8 mouse cellular contexts compared by ENCODE assay signal in genomic region chr19:60580582-60581339, GRCm38 (mm10). TPM values are rescaled to one million over a fixed set of nuclear protein-coding genes. Genes with fewer than 3 reads are reported as not detected.
DNase-seq lines count a peak whose midpoint lies in the region; ATAC-seq lines count a peak whose summit lies in the region.

Cacul1 (minus strand) TSS chr19:60581025.

- peak; percentile 93 for DNase-seq in c-Kit-negative CD71-positive TER-119-positive erythroid progenitor cells, embryonic 14.5 days (ENCODE audit: low read depth, low spot score)
- DNase-seq in fibroblast of lung, adult 2 months (ENCODE audit: low read depth): peak; percentile 97
- DNase-seq in kidney, postnatal 14 days: peak; percentile 98
- DNase-seq in liver, embryonic 13.5 days: peak; percentile 95
- peak; percentile 96 for DNase-seq in neural tube, embryonic 10.5 days (ENCODE audit: extremely low spot score, low spot score)

- peak within 1 kb of the TSS; percentile 89 to 90 for H3K27ac ChIP-seq in heart, embryonic 14.5 days (replicated peaks in 1 of 2; ENCODE audit: control insufficient read depth in 1 of 2, insufficient read depth in 1 of 2, low read depth in 2 of 2, low read length in 2 of 2)
- H3K27ac ChIP-seq in liver, embryonic 13.5 days: peak within 1 kb of the TSS; percentile 90
- peak within 1 kb of the TSS; percentile 96 for H3K27ac ChIP-seq in stomach, embryonic 16.5 days (ENCODE audit: low read length)

- H3K9me3 ChIP-seq in heart, embryonic 14.5 days (ENCODE audit: control insufficient read depth, low read length): no peaks in the 10 kb centered on the region
- no peaks in the 10 kb centered on the region for H3K9me3 ChIP-seq in liver, embryonic 13.5 days (replicated peaks)
- H3K9me3 ChIP-seq in stomach, embryonic 16.5 days (replicated peaks; ENCODE audit: control insufficient read depth, low read length): no peaks in the 10 kb centered on the region

- peak; percentile 87 for ATAC-seq in CD4-positive, CD25-positive, alpha-beta regulatory T cell, adult 4 months
- ATAC-seq in heart, embryonic 14.5 days (ENCODE audit: insufficient number of reproducible peaks, insufficient read depth, low FRiP score, low read depth): peak; percentile 98
- ATAC-seq in liver, embryonic 13.5 days (ENCODE audit: low read depth): peak; percentile 94
- ATAC-seq in stomach, embryonic 16.5 days (ENCODE audit: insufficient read depth, low FRiP score): peak; percentile 99

- H3K36me3 ChIP-seq in heart, embryonic 14.5 days (ENCODE audit: control insufficient read depth, insufficient read depth, low read length): no peaks in the 10 kb centered on the region
- H3K36me3 ChIP-seq in liver, embryonic 13.5 days: no peaks in the 10 kb centered on the region
- H3K36me3 ChIP-seq in stomach, embryonic 16.5 days (ENCODE audit: control insufficient read depth, insufficient read depth, low read length): no peaks in the 10 kb centered on the region

- peak within 1 kb of the TSS; percentile 76 for H3K4me2 ChIP-seq in heart, embryonic 14.5 days (ENCODE audit: low read length)
- H3K4me2 ChIP-seq in liver, embryonic 13.5 days: peak within 1 kb of the TSS; percentile 85
- H3K4me2 ChIP-seq in stomach, embryonic 16.5 days (ENCODE audit: low read depth, low read length): peak within 1 kb of the TSS; percentile 85

- H3K9ac ChIP-seq in heart, embryonic 14.5 days (ENCODE audit: low read length): peak within 1 kb of the TSS; percentile 96
- H3K9ac ChIP-seq in liver, embryonic 13.5 days: peak within 1 kb of the TSS; percentile 87
- peak within 1 kb of the TSS; percentile 91 for H3K9ac ChIP-seq in stomach, embryonic 16.5 days (ENCODE audit: low read length)

- WGBS in heart, embryonic 14.5 days: under 1% methylated on average over 61 of the region's 64 CpGs
- under 1% methylated on average over 55 of the region's 64 CpGs for WGBS in liver, embryonic 13.5 days (ENCODE audit: insufficient replicate concordance)
- under 1% methylated on average over 64 of the region's 64 CpGs for WGBS in stomach, embryonic 16.5 days

- H3K4me3 ChIP-seq in heart, embryonic 14.5 days (ENCODE audit: control insufficient read depth in 1 of 2, insufficient read depth in 1 of 2, low read depth in 1 of 2, low read length in 2 of 2): peak within 1 kb of the TSS; percentile 90 to 98
- peak within 1 kb of the TSS; percentile 97 for H3K4me3 ChIP-seq in liver, embryonic 13.5 days (replicated peaks)
- H3K4me3 ChIP-seq in stomach, embryonic 16.5 days (replicated peaks; ENCODE audit: low read length): peak within 1 kb of the TSS; percentile 99

- peaks cover 2 to 14% of the 10 kb centered on the region in 2 experiments for H3K4me1 ChIP-seq in heart, embryonic 14.5 days (ENCODE audit: control insufficient read depth in 2 of 2, insufficient read depth in 2 of 2, low read length in 2 of 2)
- peaks cover 35% of the 10 kb centered on the region for H3K4me1 ChIP-seq in liver, embryonic 13.5 days (replicated peaks)
- H3K4me1 ChIP-seq in stomach, embryonic 16.5 days (ENCODE audit: control insufficient read depth, insufficient read depth, low read length): peaks cover 10% of the 10 kb centered on the region

- H3K27me3 ChIP-seq in heart, embryonic 14.5 days (ENCODE audit: control insufficient read depth, insufficient read depth, low read length): no peaks in the 10 kb centered on the region
- no peaks in the 10 kb centered on the region for H3K27me3 ChIP-seq in liver, embryonic 13.5 days
- H3K27me3 ChIP-seq in stomach, embryonic 16.5 days (ENCODE audit: control insufficient read depth, insufficient read depth, low read length): no peaks in the 10 kb centered on the region

RNA-seq across cellular contexts. Expression of gene Cacul1, which starts in this region (rescaled TPM):
- polyA plus RNA-seq in CD4-positive, CD25-positive, alpha-beta regulatory T cell, adult 4 months (2017; shearing (Covaris generic)): 10 to 100 TPM; 27.7 to 33.3 TPM
- 19.6 and 22.5 TPM in 2 replicates for polyA plus RNA-seq in heart, embryonic 14.5 days (2014; fragmentation: Nextera tagmentation; extraction: Ambion mirVana)
- polyA plus RNA-seq in liver, embryonic 13.5 days (2015; fragmentation: Nextera tagmentation; extraction: Ambion mirVana): 8.9 and 9.6 TPM in 2 replicates
- polyA plus RNA-seq in stomach, embryonic 16.5 days (2015; fragmentation: Nextera tagmentation; extraction: Ambion mirVana): 12.6 and 14.1 TPM in 2 replicates

Comparison
In these comparisons a context has a peak if more than half of its experiments do, and no peak if none do; other contexts are left out.
1. Peak in every context shown above with its lines: DNase-seq, ATAC-seq, H3K4me3 ChIP-seq and H3K27ac ChIP-seq.